Mouse (Mus musculus): Measurements from ENCODE around the gene Haghl.

The Haghl gene

GRCm38 (mm10) chr17:25818851-25819780 lies 33.6 kb upstream of the Haghl start:
- CTCF ChIA-PET = no interaction called here

GRCm38 (mm10) chr17:25817662-25818061 lies 32.2 kb upstream of the Haghl start:
- CTCF ChIA-PET = no interaction called here

GRCm38 (mm10) chr17:25813471-25813870 lies 28.0 kb upstream of the Haghl start:
- CTCF ChIA-PET = no interaction called here

DNA sequence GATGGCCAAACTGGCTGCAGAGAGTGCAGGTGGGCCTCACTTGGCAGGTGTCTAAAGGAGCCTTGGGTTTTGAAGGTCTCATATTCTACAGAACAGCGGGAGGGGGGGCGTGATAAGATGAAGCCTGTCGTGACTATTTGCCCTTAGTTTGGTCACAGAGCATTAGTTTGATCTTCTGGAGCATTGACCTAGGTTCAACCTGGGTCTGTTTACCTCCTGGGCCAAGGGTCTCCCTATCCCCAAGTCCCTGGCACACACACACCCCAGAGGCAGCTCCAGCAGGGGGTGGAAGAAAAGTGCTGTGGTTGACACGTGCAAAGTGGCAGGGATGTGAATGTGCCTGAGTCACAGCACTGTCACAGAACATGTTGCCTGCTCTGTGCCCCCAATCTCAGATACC lies 25.4 kb upstream of the Haghl start:
- CTCF ChIA-PET = no interaction called here

- CTCF ChIA-PET = no interaction called here
Observed at GRCm38 (mm10) chr17:25809606-25810340, 24.3 kb upstream of the Haghl start.

GRCm38 (mm10) chr17:25808789-25809605 lies 23.5 kb upstream of the Haghl start, which contains the start of gene Fbxl16:
Gene Fbxl16 (plus strand): TSS chr17:25809085.
- CTCF ChIA-PET = no interaction called here

- CTCF ChIA-PET = no interaction called here
Observed at GRCm38 (mm10) chr17:25808028-25808427, 22.6 kb upstream of the Haghl start.

GRCm38 (mm10) chr17:25807452-25807851 lies 22.0 kb upstream of the Haghl start:
- CTCF ChIA-PET = interaction anchor here (0.6 to 0.9 kb wide), 2 partner anchors 15 to 21 kb away, joined by 3 to 4 read pairs; no protein-coding TSS in a partner anchor

DNA sequence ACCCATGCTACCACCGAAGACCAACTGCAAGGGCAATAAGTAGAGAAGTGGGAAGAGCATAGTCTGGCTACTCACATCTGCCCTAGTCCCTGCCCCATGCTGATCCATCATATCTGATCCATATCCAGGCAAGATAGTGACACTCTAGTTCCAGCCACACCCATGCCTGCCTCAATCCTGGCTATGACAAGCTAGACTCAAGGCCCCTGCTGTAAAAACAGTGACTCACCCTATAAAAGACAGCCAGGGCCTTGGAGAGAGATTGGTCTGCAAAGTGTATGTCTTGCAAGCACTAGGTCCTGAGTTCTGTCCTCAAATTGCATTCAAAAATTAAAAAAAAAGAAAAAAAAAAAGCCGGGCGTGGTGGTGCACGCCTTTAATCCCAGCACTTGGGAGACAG lies 21.0 kb upstream of the Haghl start:
- CTCF ChIA-PET = no interaction called here

- CTCF ChIA-PET = interaction anchor here (0.6 to 1.0 kb wide), 2 partner anchors 20 to 24 kb away, joined by 4 to 17 read pairs; partner anchors contain the start of gene Wdr24
Observed at GRCm38 (mm10) chr17:25802825-25803517, 17.5 kb upstream of the Haghl start.

DNA sequence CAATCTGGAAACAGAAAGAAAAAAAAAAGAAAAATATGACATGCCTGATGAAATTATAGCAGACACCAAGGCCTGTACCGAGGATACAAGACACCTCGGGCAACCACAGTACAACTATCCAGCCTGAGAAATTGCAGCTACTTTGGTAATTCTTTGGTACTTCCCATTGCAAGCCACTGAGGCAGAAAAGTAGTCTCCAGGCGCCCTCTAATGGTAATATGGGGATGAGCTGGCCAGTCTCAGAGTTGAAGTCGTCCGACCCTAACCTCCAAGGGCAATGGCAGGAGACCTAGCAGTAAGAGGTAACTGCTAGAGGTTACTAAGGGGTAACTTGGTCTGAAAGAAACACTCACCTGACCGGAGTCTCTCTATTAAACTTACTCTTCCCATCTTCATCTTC lies 15.6 kb upstream of the Haghl start:
- CTCF ChIA-PET = no interaction called here

- CTCF ChIA-PET = no interaction called here
Observed at GRCm38 (mm10) chr17:25796951-25797369, 11.5 kb upstream of the Haghl start, which contains the start of gene Metrn. Gene Metrn (minus strand): TSS chr17:25797136.

- CTCF ChIA-PET = no interaction called here
Observed at GRCm38 (mm10) chr17:25796211-25796771, 10.8 kb upstream of the Haghl start.

DNA sequence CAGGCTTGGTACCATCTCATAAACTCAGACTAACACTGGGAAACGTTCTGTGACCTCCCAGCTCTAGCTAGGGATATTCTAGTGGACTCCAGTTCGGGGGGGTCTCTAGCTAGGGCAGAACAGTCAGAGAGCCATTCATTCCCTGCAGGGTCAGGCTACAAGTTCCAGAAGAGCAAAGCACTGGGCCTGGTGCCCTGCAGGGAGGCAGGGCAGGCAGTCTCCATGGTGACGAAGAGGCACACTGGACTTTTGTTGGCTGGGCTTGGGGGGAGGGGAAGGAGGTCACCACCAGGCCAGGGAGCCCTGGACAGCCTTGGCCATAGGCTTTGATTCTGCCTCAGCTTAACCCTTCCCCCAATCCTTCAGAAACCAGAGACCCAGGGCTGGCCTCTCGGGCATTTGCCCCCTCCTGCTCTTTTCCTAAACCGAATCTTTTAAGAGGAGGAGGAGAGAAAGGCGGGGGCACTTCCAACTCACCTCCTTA lies 10.2 kb upstream of the Haghl start, which contains the start of gene AC134908.4:
Gene AC134908.4, minus strand, starts transcription at position 51 of the 484 bp plus-strand sequence.
- CTCF ChIA-PET = no interaction called here

- CTCF ChIA-PET = interaction anchor here (0.6 kb wide), 1 partner anchor 1068 kb away, joined by 6 read pairs; no protein-coding TSS in a partner anchor
Observed at GRCm38 (mm10) chr17:25794998-25795397, 9.5 kb upstream of the Haghl start.

DNA sequence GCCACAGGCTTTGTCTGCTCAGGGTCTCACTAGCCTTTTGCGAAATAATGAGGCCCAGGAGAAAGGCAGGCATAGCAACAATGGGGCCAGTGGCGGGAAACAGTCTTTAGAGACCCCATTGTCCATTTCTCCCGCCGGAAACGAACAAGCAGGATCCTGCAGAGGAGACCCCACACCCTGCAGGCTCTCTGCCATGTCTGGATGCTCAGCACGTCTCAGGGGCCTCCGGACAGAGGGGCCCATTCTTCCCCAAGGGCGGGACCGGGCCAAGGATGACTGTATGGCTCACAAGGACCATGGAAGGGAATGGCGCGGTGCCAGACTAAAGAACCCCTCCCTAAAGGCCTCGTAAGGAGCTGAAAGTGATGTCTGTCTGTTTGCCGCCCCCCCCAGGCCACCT lies 8.7 kb upstream of the Haghl start:
- CTCF ChIA-PET = interaction anchor here (0.6 to 0.7 kb wide), 2 partner anchors 73 to 1068 kb away, joined by 3 to 6 read pairs; no protein-coding TSS in a partner anchor

DNA sequence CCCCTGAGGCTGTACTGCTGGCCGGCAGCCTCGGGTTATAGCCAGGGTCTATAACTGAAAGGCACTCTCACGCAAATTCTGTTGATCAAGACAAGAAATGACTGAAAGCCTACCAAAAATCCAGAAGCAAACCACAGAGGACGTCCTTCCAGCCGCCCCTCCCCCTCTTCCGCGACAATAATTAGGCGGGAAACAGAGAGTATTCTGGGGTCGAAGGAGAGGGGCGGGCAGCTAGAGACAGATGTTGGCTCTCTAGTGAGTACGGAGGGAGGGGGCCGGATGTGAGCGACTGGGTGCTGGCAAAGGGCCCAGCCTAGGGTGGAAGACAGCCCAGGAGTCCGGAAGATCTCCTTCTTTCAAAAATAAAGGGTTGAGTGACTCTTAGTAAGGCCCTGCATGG lies 7.1 kb upstream of the Haghl start, which contains the start of gene Fam173a:
Gene Fam173a, minus strand, starts transcription at position 287 of the 400 bp plus-strand sequence.
- CTCF ChIA-PET = interaction anchor here (1.3 kb wide), 1 partner anchor 19 kb away, joined by 15 read pairs; the partner anchor contains the start of gene Narfl

GRCm38 (mm10) chr17:25791843-25792527 lies 6.5 kb upstream of the Haghl start:
- CTCF ChIA-PET = interaction anchor here (1.3 kb wide), 1 partner anchor 19 kb away, joined by 15 read pairs; the partner anchor contains the start of gene Narfl

- CTCF ChIA-PET = interaction anchor here (0.5 kb wide), 1 partner anchor 1149 kb away, joined by 3 read pairs; no protein-coding TSS in a partner anchor
Observed at GRCm38 (mm10) chr17:25791320-25791842, 5.9 kb upstream of the Haghl start.

Data from spleen, embryonic (tissue).